Mouse (Mus musculus) liver, adult 2 months (tissue): ENCODE measurements around the gene Bglap2.

ENCODE experiments used
- CTCF ChIP-seq: fragments of 200-500 bp; IDR thresholded peaks from 2 replicates; pipeline ENCODE4 v1.5.1; 2011; ENCODE audit warnings: low read depth, low read length, control low read depth
- POLR2A ChIP-seq: fragments of 200-500 bp; IDR thresholded peaks from 2 replicates; pipeline ENCODE4 v1.6.1; 2011; ENCODE audit warnings: low read length, control low read depth; ENCODE audit not compliant: insufficient read depth; ENCODE audit errors: extremely low read depth

DNA sequence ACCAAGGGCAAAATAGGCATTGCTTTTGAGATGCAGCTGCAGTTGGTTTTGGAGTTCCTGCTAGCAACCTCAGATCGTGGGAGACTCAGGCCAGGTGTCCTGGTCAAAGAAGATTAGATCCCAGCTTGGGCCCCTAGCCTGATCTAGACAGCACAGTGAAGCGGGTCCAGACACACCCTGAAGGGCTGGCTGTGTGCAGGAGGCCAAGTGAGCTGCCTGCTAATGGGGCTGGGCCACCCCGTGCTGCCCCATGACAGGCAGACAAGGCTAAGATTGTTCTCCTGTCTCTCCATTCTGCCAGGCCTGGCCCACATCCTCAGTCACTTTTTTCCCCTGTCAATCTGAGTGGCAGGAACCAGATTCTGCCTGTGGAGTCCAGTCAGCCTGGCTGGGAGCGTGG is 14.8 kb downstream of the Bglap2 start:
- TF ChIP-seq CTCF = no peak
- TF ChIP-seq POLR2A = no peak
